Mouse (Mus musculus) activated CD4-positive, CD25-positive, alpha-beta regulatory T cell (primary cell): ENCODE measurements around the gene Dnmt3c. TPM values are rescaled to one million over a fixed set of nuclear protein-coding genes. Genes with fewer than 3 reads are reported as not detected.

ENCODE experiments used
- polyA plus RNA-seq, 2 experiments: library from polyadenylated mRNA; unstranded; fragments of 100-300 nt; shearing (Covaris generic); gene quantifications; one replicate each; pipeline ENCODE4 v1.2.1; 2017

Gene Dnmt3c
- not detected for polyA plus RNA-seq

DNA sequence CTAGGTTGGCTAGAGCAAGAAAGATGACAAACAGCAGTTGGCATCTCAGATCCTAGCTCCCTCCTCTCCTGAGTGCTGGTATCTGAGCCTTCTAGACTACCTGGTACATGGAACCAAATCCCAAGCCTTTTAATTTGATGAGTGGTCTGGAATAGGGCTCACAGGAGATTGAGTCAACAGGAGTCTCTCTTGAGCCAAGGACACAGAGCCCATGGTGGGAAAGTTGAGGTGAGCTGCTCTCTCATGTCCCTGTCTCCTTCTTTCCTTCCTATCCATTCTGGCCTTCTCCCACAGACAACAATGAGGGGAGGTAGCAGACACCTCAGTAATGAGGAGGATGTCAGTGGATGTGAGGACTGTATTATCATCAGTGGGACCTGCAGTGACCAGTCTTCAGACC lies at the start of gene Dnmt3c:
Dnmt3c (plus strand) TSS at position 301 of the 400 bp plus-strand sequence.

DNA sequence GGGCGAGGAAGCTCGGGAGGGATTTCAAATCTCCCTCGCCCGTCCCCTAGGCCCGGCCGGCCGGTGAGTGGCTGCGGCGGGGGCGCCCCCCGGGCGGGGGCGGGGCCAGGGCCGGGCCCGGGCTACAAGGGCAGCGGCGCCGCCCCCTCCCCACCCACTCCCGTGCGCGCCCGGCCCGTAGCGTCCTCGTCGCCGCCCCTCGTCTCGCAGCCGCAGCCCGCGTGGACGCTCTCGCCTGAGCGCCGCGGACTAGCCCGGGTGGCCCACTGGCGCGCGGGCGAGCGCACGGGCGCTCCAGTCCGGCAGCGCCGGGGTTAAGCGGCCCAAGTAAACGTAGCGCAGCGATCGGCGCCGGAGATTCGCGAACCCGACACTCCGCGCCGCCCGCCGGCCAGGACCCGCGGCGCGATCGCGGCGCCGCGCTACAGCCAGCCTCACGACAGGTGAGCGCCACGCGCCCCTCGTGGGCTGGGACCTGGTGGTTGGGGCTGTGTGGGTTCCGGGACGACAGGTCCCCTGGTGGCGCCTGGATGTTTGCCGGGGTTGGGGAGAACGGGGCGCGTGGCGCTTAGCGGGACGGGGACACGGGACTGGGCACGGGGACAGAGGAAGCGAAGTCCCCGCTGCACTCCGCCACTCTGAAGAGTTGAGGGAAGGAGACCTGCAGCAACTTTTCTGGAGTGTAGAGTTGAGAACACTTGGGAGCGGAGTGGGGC lies 47.0 kb upstream of the Dnmt3c start, which contains the start of gene Dnmt3b:
Dnmt3b (plus strand) TSS at position 153 of the 716 bp plus-strand sequence.

DNA sequence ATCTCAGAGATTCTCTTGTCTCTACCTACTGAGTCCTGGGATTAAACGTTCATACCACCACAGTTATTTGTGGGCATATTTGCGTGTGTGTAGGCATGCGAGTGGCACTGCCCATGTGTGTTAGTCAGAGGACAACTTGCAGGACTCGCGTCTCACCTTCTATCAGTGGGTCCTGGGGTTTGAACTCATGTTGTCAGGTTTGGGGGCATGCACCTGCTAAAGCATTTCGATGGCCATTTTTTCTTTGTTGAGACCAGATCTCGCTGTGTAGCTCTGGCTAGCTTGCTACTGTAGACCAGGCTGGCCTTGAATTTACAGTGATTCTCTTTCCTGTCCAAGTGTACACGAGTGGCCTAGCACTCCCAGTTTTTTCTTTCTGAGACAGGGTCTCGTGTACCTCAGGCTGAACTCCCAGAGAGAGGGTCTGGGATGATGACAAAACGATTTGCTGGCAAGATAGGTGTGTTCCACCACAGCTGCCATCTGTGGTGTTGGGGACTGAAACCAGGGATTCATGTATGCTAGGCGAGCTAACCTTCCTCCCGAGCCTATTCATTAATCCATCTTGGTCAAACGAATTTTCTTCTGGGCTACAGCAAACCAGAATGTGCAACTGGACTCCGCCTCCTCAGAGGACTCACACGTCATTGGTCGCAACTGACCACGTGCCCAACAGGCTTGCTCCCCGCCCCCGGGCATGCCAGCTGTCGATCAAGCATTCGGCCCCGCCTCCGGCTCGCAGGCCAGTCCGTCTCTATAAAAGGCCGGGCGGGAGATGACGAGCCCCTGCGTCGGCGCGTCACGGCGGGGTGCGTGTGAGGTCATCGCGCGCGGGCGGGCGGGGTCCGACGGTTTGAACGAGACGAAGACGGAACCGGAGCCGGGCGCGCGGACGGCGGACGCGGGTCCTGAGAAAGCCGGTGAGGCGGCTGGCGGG lies 44.3 kb downstream of the Dnmt3c start, which contains the start of gene Mapre1:
Mapre1 (plus strand) TSS at position 775 of the 937 bp plus-strand sequence.

Other genes starting within 250 kb of the Dnmt3c start
- not detected for gene 4930404H24Rik, start 203.9 kb upstream of the Dnmt3c start, polyA plus RNA-seq
- 1 to 10 TPM; 2.5 to 4.8 TPM for gene Nol4l, start 166.7 kb upstream of the Dnmt3c start, polyA plus RNA-seq
- gene Commd7, start 63.9 kb upstream of the Dnmt3c start, polyA plus RNA-seq = 100 to 1,000 TPM; 133 to 145 TPM
- 10 to 100 TPM in 1 of 2 experiments, 1 to 10 TPM in 1; 7.2 to 10.1 TPM for gene Dnmt3b, start 47.2 kb upstream of the Dnmt3c start, polyA plus RNA-seq
- 100 to 1,000 TPM; 199 to 214 TPM for gene Mapre1, start 44.6 kb downstream of the Dnmt3c start, polyA plus RNA-seq
- gene Efcab8, start 83.3 kb downstream of the Dnmt3c start, polyA plus RNA-seq = under 1 TPM; 0.24 to 0.44 TPM
- not detected for gene Sun5, start 174.4 kb downstream of the Dnmt3c start, polyA plus RNA-seq
- not detected for gene Bpifb2, start 178.4 kb downstream of the Dnmt3c start, polyA plus RNA-seq
- not detected for gene Bpifb6, start 203.7 kb downstream of the Dnmt3c start, polyA plus RNA-seq
- gene Bpifb3, start 221.6 kb downstream of the Dnmt3c start, polyA plus RNA-seq = not detected
- not detected for gene Bpifb4, start 241.6 kb downstream of the Dnmt3c start, polyA plus RNA-seq